Mouse (Mus musculus) heart, postnatal 0 days (tissue): ENCODE results near the gene Dpp9.

ENCODE experiments used
- CTCF ChIP-seq: IDR thresholded peaks from 2 replicates; pipeline ENCODE4 v1.5.1; 2016; ENCODE audit warnings: antibody characterized with exemption, control low read depth, low read depth
- EP300 ChIP-seq: IDR thresholded peaks from 2 replicates; pipeline ENCODE4 v1.6.1; 2016; ENCODE audit warnings: antibody characterized with exemption, low read depth

GRCm38 (mm10) chr17:56170636-56171035 is 48.1 kb downstream of the Dpp9 start:
- TF ChIP-seq EP300 (no peak), CTCF (no peak)
